Mouse (Mus musculus) megakaryocyte, embryonic 14.5 days (primary cell): Measurements from ENCODE around the gene Igbp1b.

Source experiments
- FLI1 ChIP-seq: IDR thresholded peaks from 2 replicates; pipeline ENCODE4 v1.6.1; 2012; ENCODE audit warnings: low read length, inconsistent platforms, mixed read lengths
- GATA1 ChIP-seq: IDR thresholded peaks from 3 replicates; pipeline ENCODE4 v1.6.1; 2012; ENCODE audit warnings: mixed read lengths, low read length, inconsistent platforms, borderline replicate concordance

GRCm38 (mm10) chr6:138620786-138621185 lies 37.6 kb downstream of the Igbp1b start:
- no peak for TF ChIP-seq GATA1
- TF ChIP-seq FLI1: no peak
